8 mouse cellular contexts compared by ENCODE assay signal in genomic region chr5:8659911-8660737, GRCm38 (mm10). TPM values are rescaled to one million over a fixed set of nuclear protein-coding genes. Genes with fewer than 3 reads are reported as not detected.
DNase-seq lines count a peak whose midpoint lies in the region; ATAC-seq and TF ChIP-seq lines count a peak whose summit lies in the region.

Gene Abcb1a, plus strand, starts transcription at chr5:8660077.

- peak within 1 kb of the TSS; percentile 74 for H3K4me2 ChIP-seq in forebrain, embryonic 14.5 days (ENCODE audit: low read length)

- no peaks in the 10 kb centered on the region for H3K9me3 ChIP-seq in ES-E14 (ENCODE audit: control insufficient read depth, insufficient read depth, low read depth, low read length)
- no peaks in the 10 kb centered on the region for H3K9me3 ChIP-seq in forebrain, embryonic 14.5 days (replicated peaks; ENCODE audit: control insufficient read depth, low read length)

- no peaks in the 10 kb centered on the region for H3K27me3 ChIP-seq in forebrain, embryonic 14.5 days (replicated peaks; ENCODE audit: control insufficient read depth, insufficient read depth, low read length)

- no peaks in the 10 kb centered on the region for H3K36me3 ChIP-seq in ES-E14 (ENCODE audit: control insufficient read depth, insufficient read depth, low read length, poor library complexity, severe bottlenecking)
- H3K36me3 ChIP-seq in forebrain, embryonic 14.5 days (ENCODE audit: control insufficient read depth, insufficient read depth, low read length), result no peaks in the 10 kb centered on the region

- H3K9ac ChIP-seq in ES-E14 (ENCODE audit: insufficient read depth, low read depth, low read length, poor library complexity, severe bottlenecking), result peak within 1 kb of the TSS; percentile 46
- H3K9ac ChIP-seq in forebrain, embryonic 14.5 days (ENCODE audit: low read length), result peak within 1 kb of the TSS; percentile 58

- no peaks in the 10 kb centered on the region for H3K4me1 ChIP-seq in ES-E14 (ENCODE audit: control insufficient read depth in 2 of 2, insufficient read depth in 2 of 2, low read length in 2 of 2, poor library complexity in 1 of 2)
- peaks cover 2% of the 10 kb centered on the region; the same call in 1 of the 2 replicates for H3K4me1 ChIP-seq in forebrain, embryonic 14.5 days (ENCODE audit: control insufficient read depth, insufficient read depth, low read length)

- WGBS in forebrain, embryonic 14.5 days, result 10% methylated on average over 37 of the region's 37 CpGs

- no peak for DNase-seq in ES-E14 (ENCODE audit: low read depth, low spot score)
- DNase-seq in adrenal gland, postnatal 25 days, result peak; percentile 61
- DNase-seq in forebrain, embryonic 14.5 days (ENCODE audit: low spot score), result peak; percentile 10
- peak; percentile 27 for DNase-seq in heart, postnatal 4 days
- DNase-seq in layer of hippocampus, postnatal 10 days (ENCODE audit: low spot score in 2 of 2), result peak; percentile 7 to 17
- DNase-seq in lung, postnatal 10 days, result peak; percentile 21
- DNase-seq in ovary, postnatal 36 days (ENCODE audit: low spot score), result peak; percentile 19
- peak; percentile 9 for DNase-seq in urinary bladder, postnatal 10 days (ENCODE audit: low spot score)

- in situ Hi-C loops in ES-E14 (cut with MboI; ENCODE audit: low sequenced_read_pairs in 2 of 2, unreplicated experiment in 2 of 2), result no loop called here

- H3K27ac ChIP-seq in ES-E14 (ENCODE audit: insufficient read depth, low read depth, low read length, poor library complexity, severe bottlenecking), result no peak within 1 kb of the TSS
- H3K27ac ChIP-seq in forebrain, embryonic 14.5 days (ENCODE audit: low read depth, low read length), result no peak within 1 kb of the TSS

- peak; percentile 78 for ATAC-seq in forebrain, embryonic 14.5 days

- peak within 1 kb of the TSS; percentile 32 to 69 for H3K4me3 ChIP-seq in ES-E14 (ENCODE audit: insufficient read depth in 1 of 2, low read depth in 1 of 2, low read length in 2 of 2, poor library complexity in 1 of 2, severe bottlenecking in 1 of 2)
- H3K4me3 ChIP-seq in forebrain, embryonic 14.5 days (ENCODE audit: low read depth, low read length), result peak within 1 kb of the TSS; percentile 34

TF ChIP-seq in ES-E14, 5 proteins besides CTCF, POLR2A, EP300 and RAD21:
- TF ChIP-seq ZC3H11A (IDR thresholded peaks at IDR 0.05; ENCODE audit: borderline replicate concordance, low read depth, low read length) (no peak), HCFC1 (IDR thresholded peaks at IDR 0.05; ENCODE audit: borderline replicate concordance, insufficient read depth, low read length) (no peak), ZNF384 (IDR thresholded peaks at IDR 0.05; ENCODE audit: low read depth, low read length) (no peak), CHD2 (IDR thresholded peaks at IDR 0.05; ENCODE audit: low read depth, low read length) (no peak), MAFK (IDR thresholded peaks at IDR 0.05; ENCODE audit: insufficient read depth, low read depth, low read length) (no peak)

RNA-seq across cellular contexts. Expression of gene Abcb1a, which starts in this region (rescaled TPM):
- 34.1 and 37.3 TPM in 2 replicates for total RNA-seq in ES-E14 (2012; rRNA removed)
- 48.1 and 56.1 TPM in 2 replicates for total RNA-seq in adrenal gland, postnatal 25 days (2021)
- polyA plus RNA-seq in forebrain, embryonic 14.5 days (2014; fragmentation: Nextera tagmentation; extraction: Ambion mirVana), result 1.4 and 1.8 TPM in 2 replicates
- total RNA-seq in heart, postnatal 4 days (2021), result 1 to 10 TPM; 4.4 to 5.1 TPM
- 10 to 100 TPM; 12.0 to 12.4 TPM for total RNA-seq in layer of hippocampus, postnatal 10 days (2021)
